Comparison of ENCODE assay signal across 9 mouse cellular contexts in genomic region chr10:42247125-42247816, GRCm38 (mm10). TPM values are rescaled to one million over a fixed set of nuclear protein-coding genes. Genes with fewer than 3 reads are reported as not detected.
DNase-seq lines count a peak whose midpoint lies in the region; ATAC-seq lines count a peak whose summit lies in the region.
"Had no signal": no experiment of that assay in that cellular context is flagged by ENCODE, and none has a peak within 500 bp of the region (broad histone marks: within the 10 kb centered on the region; RNA-seq: fewer than 3 reads in every experiment).

No protein-coding gene starts in this region.

- H3K36me3 ChIP-seq in embryonic facial prominence, embryonic 13.5 days, result no peaks in the 10 kb centered on the region
- H3K36me3 ChIP-seq in hindbrain, embryonic 16.5 days (ENCODE audit: control insufficient read depth, insufficient read depth, low read length), result no peaks in the 10 kb centered on the region

- H3K27ac ChIP-seq in embryonic facial prominence, embryonic 13.5 days, result peak overlapping the region; percentile 22; the same call in 1 of the 2 replicates
- H3K27ac ChIP-seq in hindbrain, embryonic 16.5 days (ENCODE audit: low read depth, low read length), result no peak overlapping the region

- WGBS in embryonic facial prominence, embryonic 13.5 days, result 46% methylated on average over 11 of the region's 11 CpGs
- 83% methylated on average over 11 of the region's 11 CpGs for WGBS in hindbrain, embryonic 16.5 days

- H3K4me2 ChIP-seq in embryonic facial prominence, embryonic 13.5 days, result peak overlapping the region; percentile 2; the same call in 1 of the 2 replicates
- H3K4me2 ChIP-seq in hindbrain, embryonic 16.5 days (ENCODE audit: low read length), result no peak overlapping the region

- H3K4me1 ChIP-seq in embryonic facial prominence, embryonic 13.5 days, result peaks cover 77% of the 10 kb centered on the region
- peaks cover 12% of the 10 kb centered on the region for H3K4me1 ChIP-seq in hindbrain, embryonic 16.5 days (ENCODE audit: control insufficient read depth, insufficient read depth, low read depth, low read length)

- no peaks in the 10 kb centered on the region for H3K27me3 ChIP-seq in embryonic facial prominence, embryonic 13.5 days
- no peaks in the 10 kb centered on the region for H3K27me3 ChIP-seq in hindbrain, embryonic 16.5 days (replicated peaks; ENCODE audit: control insufficient read depth, insufficient read depth, low read length)
- H3K27me3 ChIP-seq: CH12.LX had no signal

- no peak for ATAC-seq in embryonic facial prominence, embryonic 13.5 days (ENCODE audit: insufficient number of reproducible peaks, insufficient read depth, low FRiP score, low TSS enrichment, low read depth)
- no peak for ATAC-seq in CD4-positive, CD25-positive, alpha-beta regulatory T cell, adult 4 months
- ATAC-seq in hindbrain, embryonic 16.5 days, result no peak

- H3K9ac ChIP-seq in embryonic facial prominence, embryonic 13.5 days, result no peak overlapping the region
- H3K9ac ChIP-seq in hindbrain, embryonic 16.5 days (ENCODE audit: low read depth, low read length), result no peak overlapping the region

- intact Hi-C loops in heart, postnatal 25 days (cut with DNase I), result loop anchor here (2.0 kb wide), 1 partner anchor 44 kb away; no protein-coding TSS in a partner anchor

- peak; percentile 47 to 67 for DNase-seq in lung, adult 18-20 months
- DNase-seq in lung, postnatal 25 days (ENCODE audit: low spot score), result no peak
- DNase-seq in heart, postnatal 25 days (ENCODE audit: low spot score), result peak; percentile 37
- DNase-seq in lung, postnatal 36 days, result peak; percentile 69
- no peak for DNase-seq in layer of hippocampus, postnatal 36 days

- no peak overlapping the region for H3K4me3 ChIP-seq in embryonic facial prominence, embryonic 13.5 days
- no peak overlapping the region for H3K4me3 ChIP-seq in hindbrain, embryonic 16.5 days (ENCODE audit: low read length)

- H3K9me3 ChIP-seq in embryonic facial prominence, embryonic 13.5 days, result no peaks in the 10 kb centered on the region
- no peaks in the 10 kb centered on the region for H3K9me3 ChIP-seq in hindbrain, embryonic 16.5 days (ENCODE audit: control insufficient read depth, low read length)

RNA-seq across cellular contexts. Expression of gene Foxo3, which starts 29.3 kb away (rescaled TPM):
- polyA plus RNA-seq in embryonic facial prominence, embryonic 13.5 days (2015; fragmentation: Nextera tagmentation; extraction: Ambion mirVana), result 8.0 and 8.6 TPM in 2 replicates
- 10 to 100 TPM; 69.7 to 90.2 TPM for total RNA-seq in heart, postnatal 25 days (2021)
- polyA plus RNA-seq in CD4-positive, CD25-positive, alpha-beta regulatory T cell, adult 4 months (2017; shearing (Covaris generic)), result 10 to 100 TPM in 1 of 2 experiments, 1 to 10 TPM in 1; 8.6 to 12.8 TPM
- polyA plus RNA-seq in hindbrain, embryonic 16.5 days (2015; fragmentation: Nextera tagmentation; extraction: Ambion mirVana), result 4.3 and 4.4 TPM in 2 replicates
- total RNA-seq in layer of hippocampus, postnatal 36 days (2021), result 10 to 100 TPM; 45.7 to 50.1 TPM

Comparison
In these comparisons a context has a peak if more than half of its experiments do, and no peak if none do; other contexts are left out.
1. DNase-seq: peak in lung, adult 18-20 months (2 of 2), heart, postnatal 25 days (single experiment) and lung, postnatal 36 days (single experiment); none in lung, postnatal 25 days (single experiment) and layer of hippocampus, postnatal 36 days (0 of 2).